Mouse (Mus musculus) kidney, embryonic 14.5 days (tissue): ENCODE measurements around the gene Fth1. TPM values are rescaled to one million over a fixed set of nuclear protein-coding genes. Genes with fewer than 3 reads are reported as not detected.

Source experiments
- ATAC-seq: fragments of 200-750 bp; cut with Nextera tagmentation; 2 replicates; pipeline ENCODE4 v1.8.0; 2017; ENCODE audit warnings: moderate number of reproducible peaks, mild to moderate bottlenecking, moderate TSS enrichment, moderate library complexity; ENCODE audit not compliant: low FRiP score, low TSS enrichment
- H3K27ac ChIP-seq: fragments of 300-500 bp; sonication (generic); 2 replicates; pipeline ENCODE4 v1.5.1; 2014; ENCODE audit warnings: low read depth, mild to moderate bottlenecking, low read length, moderate library complexity, mixed read lengths
- H3K27me3 ChIP-seq: fragments of 300-500 bp; sonication (generic); 2 replicates; pipeline ENCODE4 v1.6.1; 2014; ENCODE audit warnings: mild to moderate bottlenecking, low read length; ENCODE audit not compliant: control insufficient read depth, insufficient read depth
- H3K36me3 ChIP-seq: fragments of 300-500 bp; sonication (generic); 2 replicates; pipeline ENCODE4 v1.6.1; 2014; ENCODE audit warnings: low read length, mixed read lengths; ENCODE audit not compliant: control insufficient read depth, insufficient read depth
- H3K4me1 ChIP-seq: fragments of 300-500 bp; sonication (generic); 2 replicates; pipeline ENCODE4 v1.6.1; 2014; ENCODE audit warnings: low read length, mixed read lengths; ENCODE audit not compliant: control insufficient read depth, insufficient read depth
- H3K4me2 ChIP-seq: fragments of 300-500 bp; sonication (generic); replicated peaks from 2 replicates; pipeline ENCODE4 v1.6.1; 2014; ENCODE audit warnings: low read depth, mild to moderate bottlenecking, low read length
- H3K4me3 ChIP-seq: fragments of 300-500 bp; sonication (generic); 2 replicates; pipeline ENCODE4 v1.5.1; 2014; ENCODE audit warnings: mild to moderate bottlenecking, low read length
- H3K9ac ChIP-seq: fragments of 300-500 bp; sonication (generic); 2 replicates; pipeline ENCODE4 v1.6.1; 2014; ENCODE audit warnings: low read depth, mild to moderate bottlenecking, low read length, moderate library complexity
- H3K9me3 ChIP-seq: fragments of 300-500 bp; sonication (generic); 2 replicates; pipeline ENCODE4 v1.6.1; 2016; ENCODE audit warnings: low read length; ENCODE audit not compliant: control insufficient read depth
- WGBS: fragments of 180-500 bp; shearing (Covaris S2); extraction: QIAGEN DNeasy Blood & Tissue Kit; methylation state at CpG from one replicate; pipeline ENCODE4 v1.1.7; 2014; 5-methylcytosine and 5-hydroxymethylcytosine counted together
- polyA plus RNA-seq: library from polyadenylated mRNA; unstranded; fragments of >200 nt; fragmentation: Nextera tagmentation; extraction: Ambion mirVana; gene quantifications from 2 replicates; pipeline ENCODE4 v1.2.1, GENCODE M21; 2014

Fth1 gene
- polyA plus RNA-seq, 1 experiment from 2014 or later, result 1,461 TPM

GRCm38 (mm10) chr19:9985900-9986421 lies 5.6 kb downstream of the Fth1 start:
- Histone ChIP-seq H3K4me1 (peaks cover 10% of the 10 kb centered on the region), H3K9me3 (no peaks in the 10 kb centered on the region), H3K27ac (no peak overlapping the region), H3K27me3 (no peaks in the 10 kb centered on the region), H3K36me3 (peaks cover 27% of the 10 kb centered on the region), H3K4me3 (no peak overlapping the region), H3K4me2 (no peak overlapping the region), H3K9ac (no peak overlapping the region)
- WGBS, result 88% methylated on average over 2 of the region's 2 CpGs
- no peak for ATAC-seq

GRCm38 (mm10) chr19:9987192-9987591 lies 6.8 kb downstream of the Fth1 start:
- Histone ChIP-seq H3K9ac (no peak overlapping the region), H3K4me2 (no peak overlapping the region), H3K4me3 (no peak overlapping the region), H3K36me3 (peaks cover 27% of the 10 kb centered on the region), H3K4me1 (peaks cover 10% of the 10 kb centered on the region), H3K27ac (no peak overlapping the region), H3K27me3 (no peaks in the 10 kb centered on the region), H3K9me3 (no peaks in the 10 kb centered on the region)
- ATAC-seq, result no peak
- 30% methylated on average over 6 of the region's 6 CpGs for WGBS

- ATAC-seq, result no peak
- no peak overlapping the region for H3K9ac ChIP-seq
- H3K4me2 ChIP-seq, result no peak overlapping the region
- H3K27ac ChIP-seq, result no peak overlapping the region
- H3K4me1 ChIP-seq, result peaks cover 10% of the 10 kb centered on the region
- peaks cover 27% of the 10 kb centered on the region for H3K36me3 ChIP-seq
- H3K4me3 ChIP-seq, result no peak overlapping the region
- no peaks in the 10 kb centered on the region for H3K27me3 ChIP-seq
- H3K9me3 ChIP-seq, result no peaks in the 10 kb centered on the region
Observed at GRCm38 (mm10) chr19:9987593-9987992, 7.2 kb downstream of the Fth1 start.

GRCm38 (mm10) chr19:9989171-9989883 lies 8.9 kb downstream of the Fth1 start:
- WGBS, result 69% methylated on average over 17 of the region's 17 CpGs
- no peaks in the 10 kb centered on the region for H3K27me3 ChIP-seq
- no peak overlapping the region for H3K4me2 ChIP-seq
- no peak overlapping the region for H3K9ac ChIP-seq
- H3K4me1 ChIP-seq, result peaks cover 4% of the 10 kb centered on the region; the same call in 1 of the 2 replicates
- no peak overlapping the region for H3K4me3 ChIP-seq
- H3K27ac ChIP-seq, result no peak overlapping the region
- no peaks in the 10 kb centered on the region for H3K9me3 ChIP-seq
- H3K36me3 ChIP-seq, result peaks cover 22% of the 10 kb centered on the region
- no peak for ATAC-seq

- peaks cover 4% of the 10 kb centered on the region; the same call in 1 of the 2 replicates for H3K4me1 ChIP-seq
- H3K4me2 ChIP-seq, result no peak overlapping the region
- peaks cover 16% of the 10 kb centered on the region for H3K36me3 ChIP-seq
- H3K27ac ChIP-seq, result no peak overlapping the region
- no peak overlapping the region for H3K9ac ChIP-seq
- H3K9me3 ChIP-seq, result no peaks in the 10 kb centered on the region
- no peak for ATAC-seq
- H3K4me3 ChIP-seq, result no peak overlapping the region
- H3K27me3 ChIP-seq, result no peaks in the 10 kb centered on the region
Observed at GRCm38 (mm10) chr19:9989884-9990256, 9.5 kb downstream of the Fth1 start.

GRCm38 (mm10) chr19:9991304-9991703 lies 10.9 kb downstream of the Fth1 start:
- Histone ChIP-seq H3K4me3 (no peak overlapping the region), H3K9me3 (no peaks in the 10 kb centered on the region), H3K4me1 (peaks cover 4% of the 10 kb centered on the region; the same call in 1 of the 2 replicates), H3K36me3 (peaks cover 2% of the 10 kb centered on the region; the same call in 1 of the 2 replicates), H3K9ac (no peak overlapping the region), H3K27ac (no peak overlapping the region), H3K4me2 (no peak overlapping the region), H3K27me3 (no peaks in the 10 kb centered on the region)
- ATAC-seq, result 0 out of 2 replicates have a peak, but pooled peaks have one; percentile 14
- WGBS, result 24% methylated on average over 5 of the region's 5 CpGs

GRCm38 (mm10) chr19:9992011-9992958 lies 11.9 kb downstream of the Fth1 start:
- peak overlapping the region; percentile 28 for H3K4me3 ChIP-seq
- H3K27me3 ChIP-seq, result no peaks in the 10 kb centered on the region
- WGBS, result 40% methylated on average over 26 of the region's 26 CpGs
- H3K9ac ChIP-seq, result peak overlapping the region; percentile 14; the same call in 1 of the 2 replicates
- peak overlapping the region; percentile 38 for H3K4me2 ChIP-seq
- H3K4me1 ChIP-seq, result peaks cover 4% of the 10 kb centered on the region; the same call in 1 of the 2 replicates
- peak; percentile 48 for ATAC-seq
- H3K9me3 ChIP-seq, result no peaks in the 10 kb centered on the region
- H3K36me3 ChIP-seq, result no peaks in the 10 kb centered on the region
- no peak overlapping the region for H3K27ac ChIP-seq

- peak overlapping the region; percentile 28 for H3K4me3 ChIP-seq
- H3K27me3 ChIP-seq, result no peaks in the 10 kb centered on the region
- no peaks in the 10 kb centered on the region for H3K9me3 ChIP-seq
- 4% methylated on average over 17 of the region's 17 CpGs for WGBS
- no peaks in the 10 kb centered on the region for H3K36me3 ChIP-seq
- peak overlapping the region; percentile 38 for H3K4me2 ChIP-seq
- peak; percentile 89 for ATAC-seq
- H3K27ac ChIP-seq, result no peak overlapping the region
- H3K4me1 ChIP-seq, result peaks cover 4% of the 10 kb centered on the region; the same call in 1 of the 2 replicates
- H3K9ac ChIP-seq, result peak overlapping the region; percentile 14; the same call in 1 of the 2 replicates
Observed at GRCm38 (mm10) chr19:9993036-9993656, 12.7 kb downstream of the Fth1 start.
